8 mouse cellular contexts compared by ENCODE assay signal in genomic region chr6:24721317-24722099, GRCm38 (mm10). TPM values are rescaled to one million over a fixed set of nuclear protein-coding genes. Genes with fewer than 3 reads are reported as not detected.
DNase-seq lines count a peak whose midpoint lies in the region; ATAC-seq and TF ChIP-seq lines count a peak whose summit lies in the region.
"Had no signal": no experiment of that assay in that cellular context is flagged by ENCODE, and none has a peak within 500 bp of the region (broad histone marks: within the 10 kb centered on the region; RNA-seq: fewer than 3 reads in every experiment).

No protein-coding gene starts in this region.

- DNase-seq in neural tube, embryonic 11.5 days (ENCODE audit: low spot score), result peak; percentile 22
- no peak for DNase-seq in neural tube, embryonic 10.5 days (ENCODE audit: extremely low spot score, low spot score)
- peak; percentile 33 for DNase-seq in ZHBTc4 (ENCODE audit: low read depth, low spot score)
- peak; percentile 13 to 54 for DNase-seq in cerebellum, postnatal 25 days
- DNase-seq in left cerebral cortex, adult 2 months (ENCODE audit: extremely low spot score in 1 of 2, low spot score in 2 of 2), result peak in 1 of 2 experiments; percentile 11
- peak; percentile 30 for DNase-seq in right cerebral cortex, postnatal 14 days

- no peak overlapping the region for H3K27ac ChIP-seq in neural tube, embryonic 11.5 days (ENCODE audit: low read depth, low read length)
- no peak overlapping the region for H3K27ac ChIP-seq in heart, embryonic 16.5 days (ENCODE audit: low read length)
- no peak overlapping the region for H3K27ac ChIP-seq in left cerebral cortex, adult 2 months

- ATAC-seq in neural tube, embryonic 11.5 days (ENCODE audit: insufficient read depth, low FRiP score, low TSS enrichment), result no peak; the same call in 1 of the 2 replicates
- no peak for ATAC-seq in heart, embryonic 16.5 days (replicated peaks; ENCODE audit: extremely low read depth, insufficient read depth, low FRiP score)

- H3K4me3 ChIP-seq in neural tube, embryonic 11.5 days (ENCODE audit: low read depth, low read length), result no peak overlapping the region
- no peak overlapping the region for H3K4me3 ChIP-seq in heart, embryonic 16.5 days (ENCODE audit: low read length)
- 0 out of 2 replicates have a peak overlapping the region, but pooled peaks have one; percentile 16 for H3K4me3 ChIP-seq in left cerebral cortex, adult 2 months

- H3K9ac ChIP-seq in neural tube, embryonic 11.5 days (ENCODE audit: low read length), result no peak overlapping the region
- 0 out of 2 replicates have a peak overlapping the region, but pooled peaks have one; percentile 3 for H3K9ac ChIP-seq in heart, embryonic 16.5 days (ENCODE audit: low read length)

- TF ChIP-seq CTCF in left cerebral cortex, adult 2 months (IDR thresholded peaks at IDR 0.05), result peak; percentile 61

- H3K4me2 ChIP-seq in neural tube, embryonic 11.5 days (ENCODE audit: low read depth), result no peak overlapping the region
- H3K4me2 ChIP-seq in heart, embryonic 16.5 days (ENCODE audit: low read depth, low read length), result peak overlapping the region; percentile 40

- no peaks in the 10 kb centered on the region for H3K27me3 ChIP-seq in neural tube, embryonic 11.5 days (ENCODE audit: control insufficient read depth, insufficient read depth, low read length)
- no peaks in the 10 kb centered on the region for H3K27me3 ChIP-seq in heart, embryonic 16.5 days (ENCODE audit: control insufficient read depth, insufficient read depth, low read length)

- 36% methylated on average over 13 of the region's 13 CpGs for WGBS in neural tube, embryonic 11.5 days
- WGBS in heart, embryonic 16.5 days, result 24% methylated on average over 13 of the region's 13 CpGs

- no peaks in the 10 kb centered on the region for H3K4me1 ChIP-seq in neural tube, embryonic 11.5 days (ENCODE audit: control insufficient read depth, insufficient read depth, low read length)
- no peaks in the 10 kb centered on the region for H3K4me1 ChIP-seq in heart, embryonic 16.5 days (ENCODE audit: control insufficient read depth, insufficient read depth, low read length)

- intact Hi-C loops in left cerebral cortex, adult 2 months (cut with DNase I), result loop anchor here (2.0 to 5.0 kb wide), 5 partner anchors 171 to 1045 kb away; no protein-coding TSS in a partner anchor

- H3K9me3 ChIP-seq in neural tube, embryonic 11.5 days (ENCODE audit: control insufficient read depth, low read length), result no peaks in the 10 kb centered on the region
- H3K9me3 ChIP-seq in heart, embryonic 16.5 days (replicated peaks; ENCODE audit: control insufficient read depth, low read length), result no peaks in the 10 kb centered on the region

- H3K36me3 ChIP-seq in neural tube, embryonic 11.5 days (ENCODE audit: control insufficient read depth, insufficient read depth, low read length), result no peaks in the 10 kb centered on the region
- no peaks in the 10 kb centered on the region for H3K36me3 ChIP-seq in heart, embryonic 16.5 days (ENCODE audit: control insufficient read depth, insufficient read depth)

RNA-seq across cellular contexts. Expression of gene Hyal6, which starts 11.5 kb away (rescaled TPM):
- polyA plus RNA-seq in neural tube, embryonic 11.5 days (2014; fragmentation: Nextera tagmentation; extraction: Ambion mirVana), result not detected in 2 replicates
- polyA plus RNA-seq in heart, embryonic 16.5 days (2015; fragmentation: Nextera tagmentation; extraction: Ambion mirVana), result not detected in 2 replicates
- total RNA-seq in left cerebral cortex, adult 2 months (2021), result not detected
- polyA plus RNA-seq: large intestine, adult 2 months had no signal

RNA-seq across cellular contexts. Expression of gene Hyal4, which starts 26.6 kb away (rescaled TPM):
- not detected in 2 replicates for polyA plus RNA-seq in neural tube, embryonic 11.5 days (2014; fragmentation: Nextera tagmentation; extraction: Ambion mirVana)
- polyA plus RNA-seq in heart, embryonic 16.5 days (2015; fragmentation: Nextera tagmentation; extraction: Ambion mirVana), result not detected in 2 replicates
- total RNA-seq in left cerebral cortex, adult 2 months (2021), result not detected
- polyA plus RNA-seq: large intestine, adult 2 months had no signal

RNA-seq across cellular contexts. Expression of gene Wasl, which starts 56.7 kb away (rescaled TPM):
- 45.3 and 46.2 TPM in 2 replicates for polyA plus RNA-seq in neural tube, embryonic 11.5 days (2014; fragmentation: Nextera tagmentation; extraction: Ambion mirVana)
- 42.9 and 52.0 TPM in 2 replicates for polyA plus RNA-seq in heart, embryonic 16.5 days (2015; fragmentation: Nextera tagmentation; extraction: Ambion mirVana)
- 100 to 1,000 TPM; 123 to 124 TPM for total RNA-seq in left cerebral cortex, adult 2 months (2021)
